Mouse (Mus musculus) 3134 (cell line): Measurements from ENCODE around the gene Akap7.
A peak's percentile ranks its signal among the peaks of the same experiment; 100 is the strongest.

Experiments used
- DNase-seq: peaks from one replicate; pipeline ENCODE4 v3.0.0-alpha.2; 2011; ENCODE audit warnings: low spot score; ENCODE audit not compliant: insufficient read length; ENCODE audit errors: extremely low read depth

Akap7 gene

DNA sequence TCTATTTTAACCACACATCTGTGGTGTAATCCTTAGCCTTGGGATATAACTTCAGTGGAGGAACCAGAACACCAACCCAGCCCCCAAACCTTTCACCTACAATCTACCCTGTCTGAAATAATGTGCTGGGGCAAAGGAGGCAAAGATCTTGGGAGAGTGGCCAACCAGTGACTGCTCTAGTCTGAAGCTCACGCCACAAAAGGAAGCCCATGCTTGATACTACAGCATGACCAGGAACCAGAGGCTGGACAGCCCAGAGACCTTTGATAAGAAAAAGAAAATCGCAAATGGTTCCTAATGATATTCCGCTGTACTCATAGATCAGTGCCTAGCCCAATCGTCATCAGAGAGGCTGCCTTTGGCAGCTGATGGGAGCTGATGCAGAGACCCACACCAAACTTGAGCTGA, 9.4 kb downstream of the Akap7 start:
- DNase-seq: no peak

- no peak for DNase-seq
These were observed 9.9 kb downstream of the Akap7 start for GRCm38 (mm10) chr10:25297666-25298263.

DNA sequence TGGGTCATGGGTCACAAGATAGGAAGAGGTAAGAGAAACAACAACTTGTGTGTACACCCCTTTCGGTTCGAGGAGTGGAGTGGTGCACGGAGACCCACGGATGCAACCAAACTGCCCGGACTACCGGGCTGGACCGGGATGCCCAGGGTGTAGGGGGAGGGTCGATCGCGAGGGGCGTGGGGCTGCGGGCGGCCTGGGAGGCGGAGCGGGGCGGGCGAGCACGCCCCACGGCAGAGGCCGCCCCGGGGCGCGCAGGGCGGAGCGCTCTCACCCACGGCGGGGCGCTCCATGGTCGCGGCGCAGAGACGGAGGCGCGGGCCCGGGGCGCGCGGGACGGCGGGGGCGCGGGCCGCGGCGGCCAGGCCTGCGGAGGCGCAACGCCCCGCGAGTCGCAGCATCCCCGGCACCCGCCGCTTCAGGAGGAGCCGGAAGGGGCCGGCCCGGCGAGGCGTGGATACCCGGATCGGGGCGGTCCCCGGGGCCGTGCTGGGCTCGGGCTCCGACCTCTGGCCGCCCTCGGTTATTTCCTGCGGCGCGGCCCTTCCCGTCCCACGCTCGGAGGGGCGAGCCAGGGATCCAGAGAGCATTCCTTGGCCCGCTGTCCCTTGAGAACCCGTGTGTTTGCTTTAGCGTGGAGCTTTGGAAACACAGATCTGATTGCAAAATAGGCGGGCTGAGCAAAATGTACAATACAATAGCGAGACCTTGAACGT, 10.9 kb downstream of the Akap7 start:
- peak; percentile 83 for DNase-seq

DNA sequence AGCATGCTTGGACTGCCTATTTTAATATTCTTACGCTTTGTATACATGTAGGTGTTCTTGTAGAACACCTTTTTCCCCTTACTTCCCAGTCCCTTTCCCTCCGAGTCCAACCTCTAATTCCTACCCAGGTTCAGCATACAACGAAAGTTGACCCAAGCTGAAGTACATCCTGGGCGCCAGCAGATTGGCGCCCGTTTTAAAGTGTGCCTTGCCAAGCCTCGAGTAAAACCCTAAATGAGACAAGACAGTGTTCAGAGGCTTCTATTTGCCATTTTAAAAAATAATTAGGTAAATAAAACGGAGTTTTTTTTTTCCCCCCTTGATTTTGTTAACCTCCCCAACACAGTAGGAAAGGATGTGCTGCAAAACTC, 11.4 kb downstream of the Akap7 start:
- no peak for DNase-seq

GRCm38 (mm10) chr10:25295836-25296235, 11.8 kb downstream of the Akap7 start:
- DNase-seq: no peak

- no peak for DNase-seq
These were observed 12.7 kb downstream of the Akap7 start for GRCm38 (mm10) chr10:25294999-25295398.

DNA sequence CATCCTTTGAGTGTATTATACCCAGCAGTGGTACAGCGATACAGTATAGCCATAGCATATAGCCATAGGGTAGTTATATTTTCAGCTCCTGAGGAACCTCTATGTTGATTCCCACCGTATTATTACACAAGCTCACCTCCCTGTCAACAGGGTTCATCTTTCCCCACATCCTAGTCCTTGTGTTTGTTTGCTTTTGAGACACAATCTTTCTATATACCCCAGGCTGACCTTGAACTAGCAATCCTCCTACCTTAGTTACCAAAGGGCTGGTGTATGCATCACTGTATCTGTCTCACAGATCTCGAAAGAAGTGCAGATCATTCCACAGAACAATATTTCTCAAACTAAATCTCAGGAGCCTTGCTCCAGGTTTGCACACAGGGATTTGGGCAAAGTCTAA, 13.9 kb downstream of the Akap7 start:
- DNase-seq: no peak

- peak; percentile 39 for DNase-seq
These were observed 16.6 kb downstream of the Akap7 start for GRCm38 (mm10) chr10:25291053-25291452.

- DNase-seq: no peak
These were observed 22.4 kb downstream of the Akap7 start for GRCm38 (mm10) chr10:25285100-25285811.

- DNase-seq: no peak
These were observed 23.1 kb downstream of the Akap7 start for GRCm38 (mm10) chr10:25284427-25285099.

DNA sequence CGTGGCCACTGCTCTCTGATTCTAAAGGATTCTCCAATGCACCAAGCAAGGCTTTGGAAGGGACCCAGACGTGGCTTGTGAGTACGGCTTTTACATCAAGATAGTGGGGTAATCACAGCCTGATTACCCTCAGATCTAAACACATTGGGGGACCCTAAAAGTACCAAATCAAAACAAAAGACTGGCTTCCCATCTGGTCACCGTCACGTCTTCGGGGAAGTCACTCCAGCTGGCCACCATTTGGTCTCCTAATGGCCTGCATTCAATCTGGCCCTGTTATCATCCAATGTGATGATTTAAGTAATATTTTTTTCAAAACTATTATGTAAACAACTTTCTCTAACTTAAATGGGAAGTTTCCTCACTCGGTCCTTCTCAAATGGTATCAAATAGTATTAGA, 24.3 kb downstream of the Akap7 start:
- no peak for DNase-seq

- DNase-seq: no peak
These were observed 27.5 kb downstream of the Akap7 start for GRCm38 (mm10) chr10:25280141-25280540.

- no peak for DNase-seq
These were observed 28.3 kb downstream of the Akap7 start for GRCm38 (mm10) chr10:25279406-25279805.

GRCm38 (mm10) chr10:25275492-25275891, 32.2 kb downstream of the Akap7 start:
- peak; percentile 46 for DNase-seq

- DNase-seq: no peak
These were observed 32.9 kb downstream of the Akap7 start for GRCm38 (mm10) chr10:25274621-25275330.

- no peak for DNase-seq
These were observed 33.9 kb downstream of the Akap7 start for GRCm38 (mm10) chr10:25273731-25274130.

DNA sequence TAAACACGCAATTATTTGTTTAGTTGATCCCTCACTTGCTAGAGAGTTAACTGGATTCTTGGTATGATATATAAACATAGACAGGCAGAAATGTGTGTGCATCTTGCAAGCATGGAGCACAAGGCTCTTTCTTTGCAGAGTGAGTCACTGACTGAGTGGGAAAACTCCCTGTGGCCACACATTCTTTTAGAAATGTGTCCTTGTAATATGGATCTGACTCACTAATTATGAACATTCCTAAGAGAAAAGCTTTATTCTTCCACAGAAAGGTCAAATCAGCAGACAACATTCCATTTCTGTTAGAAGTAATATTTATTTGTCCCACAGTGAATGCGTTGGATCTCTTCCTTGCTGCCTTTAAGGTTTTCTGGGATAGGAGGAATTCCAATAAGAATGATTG, 35.9 kb downstream of the Akap7 start:
- DNase-seq: peak; percentile 77

DNA sequence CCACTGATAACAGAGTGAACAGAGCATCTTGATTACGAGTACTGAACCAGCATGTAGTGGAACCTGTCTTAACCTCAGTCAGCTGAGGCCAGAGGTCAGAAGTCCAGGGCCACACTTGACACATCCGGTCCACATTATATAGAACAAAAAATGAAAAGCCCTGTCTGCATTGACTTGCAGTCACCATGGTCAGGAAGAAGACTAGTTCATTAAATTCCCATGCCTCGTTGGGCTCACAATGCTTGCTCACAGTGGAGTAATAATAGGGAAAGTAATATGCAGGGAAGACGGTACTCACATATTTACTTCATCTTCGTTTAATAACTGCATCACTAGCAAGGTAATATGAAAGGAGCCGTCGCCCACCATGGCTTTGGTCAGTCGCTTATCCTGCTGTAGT, 36.5 kb downstream of the Akap7 start:
- DNase-seq: no peak

DNA sequence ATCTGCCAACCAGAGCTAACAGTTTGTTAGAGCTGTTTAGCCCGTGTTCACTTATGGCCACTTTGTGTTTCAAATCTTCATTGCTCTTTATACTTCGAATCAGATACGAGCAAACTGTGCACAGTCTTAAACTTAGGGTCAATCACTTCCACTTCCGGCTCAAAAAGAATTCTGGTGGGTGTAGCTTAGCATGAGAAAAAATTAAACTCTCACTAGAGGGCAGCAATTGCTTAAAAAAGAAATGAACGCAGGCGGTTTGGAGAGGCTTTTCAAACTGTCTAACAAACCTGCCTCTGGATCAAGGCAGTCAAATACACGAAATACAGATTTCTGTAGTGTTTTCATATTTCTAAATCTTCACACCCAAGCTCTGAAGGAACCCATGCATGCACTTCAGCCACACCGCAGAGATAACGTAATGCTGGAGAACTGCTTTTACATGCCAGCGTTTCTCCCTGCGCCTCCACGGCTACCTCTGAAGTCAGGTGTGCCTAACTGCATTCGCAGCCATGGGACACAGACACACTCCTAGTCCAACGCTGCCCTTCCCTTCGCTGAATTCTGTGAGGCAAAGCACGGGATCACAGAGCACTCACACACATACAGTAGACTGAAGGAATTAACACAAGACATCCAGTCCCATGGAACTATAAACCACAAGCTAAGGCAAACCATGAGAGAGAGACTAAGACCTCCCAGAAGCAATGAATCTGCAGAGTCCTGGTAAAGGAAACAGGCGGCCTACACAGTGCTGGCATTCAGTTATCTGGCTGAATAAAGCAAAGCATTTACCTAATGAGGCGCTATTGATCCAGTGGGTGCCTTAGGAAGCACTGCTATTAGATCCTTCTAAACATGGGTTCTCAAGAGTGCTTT, 39.0 kb downstream of the Akap7 start:
- DNase-seq: no peak

GRCm38 (mm10) chr10:25261176-25261575, 46.5 kb downstream of the Akap7 start:
- DNase-seq: no peak
